Mouse (Mus musculus) megakaryocyte, embryonic 14.5 days (primary cell): ENCODE measurements at regions not wholly inside any gene's neighbourhood (a gene's known extent, or its start where the extent isn't known, plus 50 kb on each side); places are given as distances from the start of the nearest gene placed in this dataset.

Experiments
- FLI1 ChIP-seq: IDR thresholded peaks from 2 replicates; pipeline ENCODE4 v1.6.1; 2012; ENCODE audit warnings: low read length, inconsistent platforms, mixed read lengths
- GATA1 ChIP-seq: IDR thresholded peaks from 3 replicates; pipeline ENCODE4 v1.6.1; 2012; ENCODE audit warnings: mixed read lengths, low read length, inconsistent platforms, borderline replicate concordance

GRCm38 (mm10) chr2:34098004-34098547 is 210.3 kb upstream of the Mvb12b start:
- TF ChIP-seq GATA1 (no peak), FLI1 (no peak)
